Mouse (Mus musculus) MEL (cell line): ENCODE data around the gene Ubox5.
A peak's percentile ranks its signal among the peaks of the same experiment; 100 is the strongest.

Experiments used
- CHD2 ChIP-seq: IDR thresholded peaks from 2 replicates; pipeline ENCODE4 v1.6.1; 2011; ENCODE audit warnings: low read length, improper control_type of control experiment
- CTCF ChIP-seq, 3 experiments: IDR thresholded peaks in 2 of 3; conservative IDR thresholded peaks in 1 of 3; 2 replicates each; pipeline ENCODE4 v1.5.1; 2011 to 2012; ENCODE audit warnings: low read length in 3 of 3, low read depth in 2 of 3, mild to moderate bottlenecking in 2 of 3, improper control_type of control experiment in 1 of 3, inconsistent platforms in 1 of 3, mixed read lengths in 1 of 3, moderate library complexity in 1 of 3; ENCODE audit not compliant: control insufficient read depth in 1 of 3, insufficient read depth in 1 of 3, poor library complexity in 1 of 3, severe bottlenecking in 1 of 3
- E2F4 ChIP-seq: IDR thresholded peaks from 2 replicates; pipeline ENCODE4 v1.6.1; 2011; ENCODE audit warnings: low read depth, low read length, improper control_type of control experiment, borderline replicate concordance
- ETS1 ChIP-seq: IDR thresholded peaks from 2 replicates; pipeline ENCODE4 v1.6.1; 2012; ENCODE audit warnings: low read depth, mild to moderate bottlenecking, inconsistent platforms, low read length, improper control_type of control experiment, moderate library complexity
- KAT2A ChIP-seq: conservative IDR thresholded peaks from 2 replicates; pipeline ENCODE4 v1.6.1; 2012; ENCODE audit warnings: low read depth, low read length, improper control_type of control experiment, inconsistent platforms
- MYC ChIP-seq: IDR thresholded peaks from 2 replicates; pipeline ENCODE4 v1.6.1; 2011; ENCODE audit warnings: low read depth, mild to moderate bottlenecking, low read length, improper control_type of control experiment, moderate library complexity
- POLR2A ChIP-seq, 2 experiments: IDR thresholded peaks; 2 replicates each; pipeline ENCODE4 v1.6.1; 2011 to 2012; ENCODE audit warnings: low read length in 2 of 2, mild to moderate bottlenecking in 2 of 2, control low read depth in 1 of 2, improper control_type of control experiment in 1 of 2, low read depth in 1 of 2, moderate library complexity in 1 of 2; ENCODE audit not compliant: control insufficient read depth in 1 of 2, insufficient read depth in 1 of 2, poor library complexity in 1 of 2
- SMC3 ChIP-seq: IDR thresholded peaks from 2 replicates; pipeline ENCODE4 v1.6.1; 2011; ENCODE audit warnings: low read depth, low read length, improper control_type of control experiment
- TAL1 ChIP-seq: IDR thresholded peaks from 2 replicates; pipeline ENCODE4 v1.6.1; 2012; ENCODE audit warnings: mild to moderate bottlenecking, inconsistent platforms, low read length, moderate library complexity, mixed read lengths
- UBTF ChIP-seq: IDR thresholded peaks from 2 replicates; pipeline ENCODE4 v1.6.1; 2012; ENCODE audit warnings: low read depth, mild to moderate bottlenecking, inconsistent platforms, low read length, improper control_type of control experiment, moderate library complexity, borderline replicate concordance; ENCODE audit not compliant: insufficient read depth
- USF1 ChIP-seq: IDR thresholded peaks from 2 replicates; pipeline ENCODE4 v1.6.1; 2014; ENCODE audit warnings: low read depth, mild to moderate bottlenecking, inconsistent platforms, low read length, improper control_type of control experiment, moderate library complexity
- USF2 ChIP-seq, 2 experiments: IDR thresholded peaks; 2 replicates each; pipeline ENCODE4 v1.6.1; 2011 to 2012; ENCODE audit warnings: improper control_type of control experiment in 2 of 2, low read length in 2 of 2, borderline replicate concordance in 1 of 2, inconsistent platforms in 1 of 2, low read depth in 1 of 2, mild to moderate bottlenecking in 1 of 2; ENCODE audit not compliant: insufficient read depth in 1 of 2
- ZNF384 ChIP-seq: IDR thresholded peaks from 2 replicates; pipeline ENCODE4 v1.6.1; 2012; ENCODE audit warnings: low read depth, mild to moderate bottlenecking, inconsistent platforms, low read length, improper control_type of control experiment

- TF ChIP-seq ZNF384 = no peak
- TF ChIP-seq E2F4 = no peak
- TF ChIP-seq USF1 = peak; percentile 95
- TF ChIP-seq CTCF (IDR thresholded peaks at IDR 0.05 in 2 of 3, conservative IDR thresholded peaks at IDR 0.05 in 1 of 3; ENCODE audit: control insufficient read depth in 1 of 3, insufficient read depth in 1 of 3, low read depth in 2 of 3, low read length in 3 of 3, poor library complexity in 1 of 3, severe bottlenecking in 1 of 3) = no peak
- TF ChIP-seq POLR2A (IDR thresholded peaks at IDR 0.05; ENCODE audit: control insufficient read depth in 1 of 2, insufficient read depth in 1 of 2, low read depth in 1 of 2, low read length in 2 of 2, poor library complexity in 1 of 2) = no peak
- no peak for TF ChIP-seq CHD2
- no peak for TF ChIP-seq UBTF
- TF ChIP-seq TAL1 = no peak
- TF ChIP-seq MYC = no peak
- TF ChIP-seq KAT2A = no peak
- TF ChIP-seq ETS1 = peak; percentile 49; the same call in 1 of the 2 replicates
- peak in 1 of 2 experiments; percentile 73; a peak in 2 of 4 replicates for TF ChIP-seq USF2 (IDR thresholded peaks at IDR 0.05; ENCODE audit: borderline replicate concordance in 1 of 2, insufficient read depth in 1 of 2, low read depth in 1 of 2, low read length in 2 of 2)
- TF ChIP-seq SMC3 = no peak
These were observed 82.9 kb downstream of the Ubox5 start for GRCm38 (mm10) chr2:130546957-130547356.
